Mouse (Mus musculus): ENCODE measurements around the gene Pot1b. TPM values are rescaled to one million over a fixed set of nuclear protein-coding genes. Genes with fewer than 3 reads are reported as not detected.

Pot1b gene
- polyA plus RNA-seq, 1 experiment, result 5.9 TPM

- Histone ChIP-seq H3K4me1 (ENCODE audit: control insufficient read depth, insufficient read depth, low read length) (no peaks in the 10 kb centered on the region), H3K4me3 (replicated peaks; ENCODE audit: extremely low read depth, low read depth, low read length) (no peak overlapping the region)
- 85% methylated on average over 2 of the region's 2 CpGs for WGBS
- no peak for TF ChIP-seq CTCF (IDR thresholded peaks at IDR 0.05; ENCODE audit: insufficient read depth, low read length)
- no peak for DNase-seq
Observed at GRCm38 (mm10) chr17:55699388-55699787, 13.0 kb downstream of the Pot1b start.

GRCm38 (mm10) chr17:55661099-55661498, 51.3 kb downstream of the Pot1b start:
- 78% methylated on average over 2 of the region's 2 CpGs for WGBS
- H3K4me3 ChIP-seq (replicated peaks; ENCODE audit: extremely low read depth, low read depth, low read length), result no peak overlapping the region
- DNase-seq, result no peak
- H3K4me1 ChIP-seq (ENCODE audit: control insufficient read depth, insufficient read depth, low read length), result no peaks in the 10 kb centered on the region
- TF ChIP-seq CTCF (IDR thresholded peaks at IDR 0.05; ENCODE audit: insufficient read depth, low read length) (no peak), POLR2A (IDR thresholded peaks at IDR 0.05; ENCODE audit: borderline replicate concordance, extremely low read depth, low read depth, low read length) (no peak)

GRCm38 (mm10) chr17:55625092-55625491, 87.3 kb downstream of the Pot1b start, which contains the start of gene Vmn2r118:
TSS of gene Vmn2r118 (minus strand) at chr17:55625192.
- TF ChIP-seq CTCF (IDR thresholded peaks at IDR 0.05; ENCODE audit: insufficient read depth, low read length) (no peak), POLR2A (IDR thresholded peaks at IDR 0.05; ENCODE audit: borderline replicate concordance, extremely low read depth, low read depth, low read length) (no peak)
- no peak within 1 kb of the TSS for H3K4me3 ChIP-seq (replicated peaks; ENCODE audit: extremely low read depth, low read depth, low read length)
- no peak for DNase-seq
- WGBS, result 76% methylated on average over 3 of the region's 3 CpGs
- H3K4me1 ChIP-seq (ENCODE audit: control insufficient read depth, insufficient read depth, low read length), result no peaks in the 10 kb centered on the region

Other genes starting within 250 kb of the Pot1b start
- gene Vmn2r118, start 87.4 kb downstream of the Pot1b start, polyA plus RNA-seq (2012; rRNA removed), result not detected in 2 replicates
- 2.0 and 4.9 TPM in 2 replicates for gene Adgre4, start 37.4 kb upstream of the Pot1b start, polyA plus RNA-seq (2012; rRNA removed)
- 0.35 and 0.90 TPM in 2 replicates for gene Zfp119a, start 166.3 kb upstream of the Pot1b start, polyA plus RNA-seq (2012; rRNA removed)
- gene Zfp959, start 179.5 kb upstream of the Pot1b start, polyA plus RNA-seq (2012; rRNA removed), result 0.96 and 1.2 TPM in 2 replicates
- gene Zfp119b, start 236.9 kb upstream of the Pot1b start, polyA plus RNA-seq (2012; rRNA removed), result 0.29 and 0.70 TPM in 2 replicates
- 7.3 and 12.4 TPM in 2 replicates for gene Ebi3, start 240.0 kb upstream of the Pot1b start, polyA plus RNA-seq (2012; rRNA removed)
- 8.8 and 9.5 TPM in 2 replicates for gene Yju2, start 246.5 kb upstream of the Pot1b start, polyA plus RNA-seq (2012; rRNA removed)